Mouse (Mus musculus): Measurements from ENCODE around the gene Smim4. TPM values are rescaled to one million over a fixed set of nuclear protein-coding genes. Genes with fewer than 3 reads are reported as not detected.

Gene Smim4
- 30.6 and 33.4 TPM in 2 replicates for polyA plus RNA-seq (2011; ENCODE audit: insufficient read length, low read depth, missing spikeins)

DNA sequence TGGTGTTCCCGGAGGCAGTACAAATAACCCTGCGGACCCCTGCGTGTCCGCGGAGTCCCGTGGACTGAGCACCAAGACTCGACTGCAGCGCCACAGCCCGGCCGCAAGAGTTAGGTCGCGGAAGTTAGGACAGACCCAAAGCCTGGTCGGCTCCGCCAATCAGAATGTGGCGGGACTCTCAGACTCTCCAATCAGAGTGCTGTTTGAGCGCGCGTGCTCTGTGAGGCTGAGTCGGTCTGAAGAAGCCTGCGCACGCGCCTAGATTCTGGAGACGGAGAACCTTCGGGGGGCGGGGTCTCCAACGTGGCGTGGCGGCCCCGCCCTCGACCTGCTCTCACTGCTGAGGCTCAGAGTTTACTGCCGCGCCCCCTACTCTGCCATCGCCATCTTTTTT, at the start of gene Smim4:
Gene Smim4 (minus strand): TSS at position 131 of the 394 bp plus-strand sequence.
- H3K4me1 ChIP-seq (ENCODE audit: control insufficient read depth, insufficient read depth, low read length): peaks cover 6% of the 10 kb centered on the region
- TF ChIP-seq CTCF (IDR thresholded peaks at IDR 0.05; ENCODE audit: borderline replicate concordance, insufficient read depth, low read length): peak; percentile 55; the same call in 1 of the 2 replicates
- peak; percentile 83 for TF ChIP-seq POLR2A (IDR thresholded peaks at IDR 0.05; ENCODE audit: low read depth, low read length)
- peak within 1 kb of the TSS; percentile 58 for H3K27ac ChIP-seq (ENCODE audit: insufficient read depth, low read length)
- H3K4me3 ChIP-seq (ENCODE audit: insufficient read depth, low read length): peak within 1 kb of the TSS; percentile 86

DNA sequence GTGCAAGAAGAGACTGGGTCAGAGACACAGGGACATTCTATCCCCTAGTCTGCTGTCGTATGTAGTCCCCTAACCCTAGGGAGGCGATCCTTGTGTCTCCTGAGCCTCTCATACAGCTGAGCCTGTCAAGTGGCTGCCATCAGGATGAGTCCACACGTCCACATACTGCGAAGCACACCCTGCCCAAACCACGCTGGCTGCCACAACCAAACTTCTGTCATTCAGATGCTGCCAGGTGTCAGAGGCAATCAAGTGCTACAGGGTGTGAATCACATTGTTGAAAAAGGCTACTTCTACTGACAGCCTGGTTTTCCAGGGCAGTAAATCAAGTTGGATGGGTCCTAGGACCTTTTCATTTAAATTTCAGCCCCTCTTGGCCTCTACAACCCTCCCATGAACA, 49.0 kb upstream of the Smim4 start:
- H3K4me3 ChIP-seq (ENCODE audit: insufficient read depth, low read length): no peak overlapping the region
- TF ChIP-seq POLR2A (IDR thresholded peaks at IDR 0.05; ENCODE audit: low read depth, low read length): no peak
- TF ChIP-seq CTCF (IDR thresholded peaks at IDR 0.05; ENCODE audit: borderline replicate concordance, insufficient read depth, low read length): no peak
- H3K4me1 ChIP-seq (ENCODE audit: control insufficient read depth, insufficient read depth, low read length): no peaks in the 10 kb centered on the region
- H3K27ac ChIP-seq (ENCODE audit: insufficient read depth, low read length): no peak overlapping the region

DNA sequence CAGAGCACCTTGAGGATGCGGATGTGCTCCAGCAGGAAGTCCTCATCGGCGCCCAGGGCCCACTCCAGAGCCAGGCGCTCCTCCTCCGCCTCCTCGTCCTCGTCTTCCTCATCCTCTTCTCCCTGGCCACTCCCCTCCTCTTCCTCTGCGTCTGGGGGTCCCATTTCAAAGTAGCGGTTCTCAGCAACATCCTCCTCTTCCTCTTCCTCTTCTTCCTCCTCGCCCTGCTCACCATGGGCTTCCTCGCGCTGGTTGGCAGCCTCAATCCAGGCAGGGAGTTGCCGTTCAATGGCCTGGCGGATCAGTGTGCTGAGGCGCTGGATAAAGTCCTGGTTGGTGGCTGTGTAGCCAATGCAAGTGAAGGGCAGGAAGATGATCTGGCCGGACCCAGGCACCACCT, 48.5 kb upstream of the Smim4 start:
- Histone ChIP-seq H3K27ac (ENCODE audit: insufficient read depth, low read length) (no peak overlapping the region), H3K4me3 (ENCODE audit: insufficient read depth, low read length) (no peak overlapping the region), H3K4me1 (ENCODE audit: control insufficient read depth, insufficient read depth, low read length) (no peaks in the 10 kb centered on the region)
- no peak for TF ChIP-seq CTCF (IDR thresholded peaks at IDR 0.05; ENCODE audit: borderline replicate concordance, insufficient read depth, low read length)
- no peak for TF ChIP-seq POLR2A (IDR thresholded peaks at IDR 0.05; ENCODE audit: low read depth, low read length)

DNA sequence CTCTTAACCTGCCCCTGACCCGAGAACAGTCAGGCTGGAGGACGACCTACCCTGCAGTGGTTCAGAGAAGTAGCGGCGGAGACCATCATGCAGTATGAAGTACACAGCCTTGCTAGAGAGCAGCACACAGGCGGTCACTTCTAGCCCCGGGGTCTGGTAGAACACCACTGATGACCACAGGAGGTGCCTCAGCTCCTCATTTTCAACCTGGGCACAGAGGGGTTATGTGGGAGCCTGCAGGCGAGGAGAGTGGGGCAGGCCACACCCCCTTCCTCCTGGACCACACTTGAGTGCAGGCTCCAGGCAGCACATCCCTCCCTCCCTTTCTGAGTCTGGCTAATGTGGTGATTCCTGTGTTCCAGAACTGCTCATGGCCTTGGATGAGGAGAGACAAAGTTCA, 44.8 kb upstream of the Smim4 start:
- no peak overlapping the region for H3K27ac ChIP-seq (ENCODE audit: insufficient read depth, low read length)
- no peak for TF ChIP-seq POLR2A (IDR thresholded peaks at IDR 0.05; ENCODE audit: low read depth, low read length)
- no peak for TF ChIP-seq CTCF (IDR thresholded peaks at IDR 0.05; ENCODE audit: borderline replicate concordance, insufficient read depth, low read length)
- H3K4me3 ChIP-seq (ENCODE audit: insufficient read depth, low read length): no peak overlapping the region
- no peaks in the 10 kb centered on the region for H3K4me1 ChIP-seq (ENCODE audit: control insufficient read depth, insufficient read depth, low read length)

DNA sequence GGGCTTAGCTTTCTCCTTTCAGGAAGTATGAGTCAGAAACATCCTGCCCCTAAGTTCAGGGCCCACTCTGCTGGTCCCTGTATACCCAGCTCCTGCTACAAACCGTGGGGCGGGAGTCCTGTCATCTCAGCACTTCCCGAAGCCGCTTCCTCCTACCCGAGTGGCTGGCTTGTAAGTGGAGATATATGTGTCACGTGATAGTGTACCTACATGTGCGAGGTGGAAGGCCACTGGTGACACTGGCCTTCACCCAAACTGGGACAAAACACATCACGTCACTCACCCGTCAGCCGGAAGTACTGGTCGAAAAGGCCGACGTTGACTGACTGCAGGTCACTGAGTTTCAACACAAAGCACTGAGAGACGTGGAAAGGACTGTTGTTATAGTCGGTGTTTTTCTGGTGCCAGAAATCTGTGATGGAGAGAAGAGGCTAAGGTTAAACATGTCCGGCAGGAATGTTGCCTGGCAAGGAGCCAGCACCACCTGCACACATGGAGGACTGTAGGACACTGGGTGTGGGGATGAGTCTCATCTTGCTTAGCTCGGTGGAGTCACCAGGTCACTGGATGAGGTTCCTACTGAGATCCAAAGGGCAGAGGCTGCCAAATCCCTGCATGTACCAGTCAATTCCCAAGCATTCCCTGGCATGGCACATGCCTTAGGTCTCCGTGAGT, 44.2 kb upstream of the Smim4 start:
- Histone ChIP-seq H3K27ac (ENCODE audit: insufficient read depth, low read length) (no peak overlapping the region), H3K4me3 (ENCODE audit: insufficient read depth, low read length) (no peak overlapping the region), H3K4me1 (ENCODE audit: control insufficient read depth, insufficient read depth, low read length) (no peaks in the 10 kb centered on the region)
- no peak for TF ChIP-seq CTCF (IDR thresholded peaks at IDR 0.05; ENCODE audit: borderline replicate concordance, insufficient read depth, low read length)
- TF ChIP-seq POLR2A (IDR thresholded peaks at IDR 0.05; ENCODE audit: low read depth, low read length): no peak

DNA sequence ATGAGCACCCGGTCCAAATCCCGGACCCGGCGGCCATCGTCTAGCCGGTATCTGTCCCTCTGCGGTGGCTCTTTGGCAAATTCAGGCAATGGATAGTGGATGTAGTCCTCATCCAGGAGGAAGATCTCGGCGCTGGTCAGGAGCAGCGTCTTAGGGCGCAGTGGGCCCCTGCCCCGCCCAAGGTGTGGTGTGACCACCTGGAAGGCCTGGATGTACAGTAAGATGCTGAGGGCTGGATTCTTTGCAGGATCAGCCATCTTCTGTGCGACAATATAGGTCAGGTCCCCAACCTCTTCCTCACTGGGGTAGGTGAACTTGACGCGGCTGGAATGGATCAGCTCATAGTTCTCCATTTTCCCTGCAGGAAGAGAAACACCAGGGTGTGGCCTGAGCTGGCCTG, 43.1 kb upstream of the Smim4 start:
- Histone ChIP-seq H3K27ac (ENCODE audit: insufficient read depth, low read length) (no peak overlapping the region), H3K4me3 (ENCODE audit: insufficient read depth, low read length) (no peak overlapping the region), H3K4me1 (ENCODE audit: control insufficient read depth, insufficient read depth, low read length) (no peaks in the 10 kb centered on the region)
- TF ChIP-seq POLR2A (IDR thresholded peaks at IDR 0.05; ENCODE audit: low read depth, low read length): no peak
- TF ChIP-seq CTCF (IDR thresholded peaks at IDR 0.05; ENCODE audit: borderline replicate concordance, insufficient read depth, low read length): no peak

DNA sequence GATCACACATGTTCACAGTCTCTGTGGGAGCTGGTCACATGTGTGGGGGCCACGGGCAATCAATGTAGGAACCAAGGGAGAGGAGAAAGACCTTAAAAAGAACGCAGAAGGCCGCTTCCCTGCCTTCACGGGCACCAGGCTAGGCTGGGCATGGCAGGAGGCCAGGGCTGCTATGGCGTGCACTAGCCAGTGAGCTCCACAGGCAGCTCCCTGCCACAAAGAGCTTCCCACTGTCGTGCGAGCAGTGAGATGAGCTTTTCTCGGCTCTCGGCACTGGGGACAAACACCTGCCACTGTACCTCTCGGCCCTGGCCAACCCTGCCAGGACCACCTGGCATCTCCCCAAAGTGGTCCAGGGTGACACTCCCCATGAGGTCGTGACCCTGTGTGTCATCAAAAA, 42.6 kb upstream of the Smim4 start:
- TF ChIP-seq POLR2A (IDR thresholded peaks at IDR 0.05; ENCODE audit: low read depth, low read length) (no peak), CTCF (IDR thresholded peaks at IDR 0.05; ENCODE audit: borderline replicate concordance, insufficient read depth, low read length) (no peak)
- H3K4me3 ChIP-seq (ENCODE audit: insufficient read depth, low read length): no peak overlapping the region
- no peak overlapping the region for H3K27ac ChIP-seq (ENCODE audit: insufficient read depth, low read length)
- no peaks in the 10 kb centered on the region for H3K4me1 ChIP-seq (ENCODE audit: control insufficient read depth, insufficient read depth, low read length)

DNA sequence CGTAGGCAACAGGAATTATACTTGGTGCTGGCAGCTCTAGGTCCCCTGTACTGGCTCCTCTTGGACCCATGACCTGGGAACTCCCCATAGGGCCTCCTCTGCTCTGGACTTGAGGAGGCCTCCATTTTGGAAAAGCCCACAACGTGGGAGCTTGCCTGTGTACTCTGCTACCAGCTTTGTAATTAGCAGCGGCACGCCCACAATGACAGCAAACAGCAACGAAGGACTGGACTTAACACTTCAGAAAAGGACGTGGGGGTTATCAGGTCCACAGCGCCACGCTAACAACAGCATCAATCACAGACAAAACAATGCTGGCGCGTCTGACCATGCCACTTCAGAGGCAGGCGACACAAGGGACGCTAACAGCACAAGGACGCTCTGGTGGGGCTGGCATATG, 42.2 kb upstream of the Smim4 start:
- TF ChIP-seq POLR2A (IDR thresholded peaks at IDR 0.05; ENCODE audit: low read depth, low read length) (no peak), CTCF (IDR thresholded peaks at IDR 0.05; ENCODE audit: borderline replicate concordance, insufficient read depth, low read length) (no peak)
- no peaks in the 10 kb centered on the region for H3K4me1 ChIP-seq (ENCODE audit: control insufficient read depth, insufficient read depth, low read length)
- no peak overlapping the region for H3K4me3 ChIP-seq (ENCODE audit: insufficient read depth, low read length)
- H3K27ac ChIP-seq (ENCODE audit: insufficient read depth, low read length): no peak overlapping the region

DNA sequence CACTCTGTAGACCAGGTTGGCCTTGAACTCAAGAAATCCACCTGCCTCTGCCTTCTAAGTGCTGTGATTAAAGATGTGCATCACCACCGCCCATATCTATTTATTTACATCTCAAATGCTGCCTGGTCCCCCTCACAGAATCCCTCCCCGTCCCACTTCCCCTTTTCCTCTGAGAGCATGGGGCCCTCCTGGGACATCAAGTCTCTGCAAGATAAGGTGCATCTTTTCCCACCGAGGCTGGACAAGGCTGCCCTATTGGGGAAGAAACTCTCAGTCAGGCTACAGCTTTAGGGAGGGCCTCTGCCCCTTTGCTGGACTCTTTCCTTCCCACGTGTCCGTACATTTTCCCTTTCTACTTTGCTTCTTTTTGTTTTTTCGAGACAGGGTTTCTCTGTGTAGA, 40.8 kb upstream of the Smim4 start:
- TF ChIP-seq POLR2A (IDR thresholded peaks at IDR 0.05; ENCODE audit: low read depth, low read length) (no peak), CTCF (IDR thresholded peaks at IDR 0.05; ENCODE audit: borderline replicate concordance, insufficient read depth, low read length) (no peak)
- Histone ChIP-seq H3K4me1 (ENCODE audit: control insufficient read depth, insufficient read depth, low read length) (no peaks in the 10 kb centered on the region), H3K27ac (ENCODE audit: insufficient read depth, low read length) (no peak overlapping the region), H3K4me3 (ENCODE audit: insufficient read depth, low read length) (no peak overlapping the region)

DNA sequence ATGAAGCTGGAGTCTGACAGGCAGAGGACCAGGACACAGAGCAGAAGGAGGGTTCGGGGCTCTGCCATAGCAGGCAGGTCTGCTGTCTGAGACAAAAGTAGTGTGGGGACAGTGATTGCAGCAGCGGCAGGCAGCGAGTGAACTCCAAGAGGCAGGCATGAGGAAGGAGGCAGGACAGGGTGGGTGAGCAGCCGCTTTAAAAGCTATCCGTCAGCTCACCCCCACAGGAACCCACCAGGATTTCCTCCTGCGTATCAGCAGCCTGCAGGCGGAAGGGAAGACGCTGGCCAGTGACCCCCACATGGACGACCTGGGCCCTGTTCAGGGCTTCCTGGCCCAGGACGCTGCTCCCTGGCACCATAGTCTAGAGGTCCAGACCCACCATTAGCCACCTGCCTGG, 39.7 kb upstream of the Smim4 start, which contains the start of gene Stab1:
Gene Stab1 (minus strand): TSS at position 217 of the 400 bp plus-strand sequence.
- TF ChIP-seq POLR2A (IDR thresholded peaks at IDR 0.05; ENCODE audit: low read depth, low read length): no peak
- no peak for TF ChIP-seq CTCF (IDR thresholded peaks at IDR 0.05; ENCODE audit: borderline replicate concordance, insufficient read depth, low read length)
- Histone ChIP-seq H3K4me3 (ENCODE audit: insufficient read depth, low read length) (no peak within 1 kb of the TSS), H3K4me1 (ENCODE audit: control insufficient read depth, insufficient read depth, low read length) (no peaks in the 10 kb centered on the region), H3K27ac (ENCODE audit: insufficient read depth, low read length) (no peak within 1 kb of the TSS)
